In the genomic region with DNA sequence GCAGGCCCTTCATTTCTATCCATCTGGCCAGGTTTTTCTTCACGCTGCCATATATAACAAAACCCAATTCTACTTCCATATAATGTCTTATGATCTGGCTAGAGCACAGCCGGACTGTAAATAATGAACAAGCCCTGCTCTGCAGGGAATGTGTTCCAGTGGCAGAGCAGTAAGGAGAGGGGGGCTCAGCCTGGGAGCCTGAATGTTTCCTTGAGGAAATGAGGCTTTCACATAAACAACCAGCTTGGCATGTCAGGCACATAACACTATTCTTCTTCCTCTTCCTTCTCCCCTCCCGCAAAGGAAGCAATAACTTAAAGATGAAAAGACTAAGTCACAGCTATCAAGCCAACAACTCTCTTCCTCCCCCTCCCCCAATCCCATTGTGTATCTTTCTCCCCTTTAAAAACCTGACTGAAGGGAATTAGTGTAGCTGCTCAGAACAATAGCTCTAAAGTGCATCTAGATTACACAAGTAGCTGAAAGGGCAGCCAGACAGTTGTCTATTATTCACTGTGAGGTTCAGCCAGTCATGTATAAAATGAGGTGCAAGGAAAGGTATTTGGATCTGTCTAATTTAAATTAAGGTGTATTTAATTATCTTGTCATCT, we compare ENCODE assay signal across 9 mouse cellular contexts. TPM values are rescaled to one million over a fixed set of nuclear protein-coding genes. Genes with fewer than 3 reads are reported as not detected.
DNase-seq lines count a peak whose midpoint lies in the region; ATAC-seq lines count a peak whose summit lies in the region.
"Had no signal": no experiment of that assay in that cellular context is flagged by ENCODE, and none has a peak within 500 bp of the region (broad histone marks: within the 10 kb centered on the region; RNA-seq: fewer than 3 reads in every experiment).

No protein-coding gene starts in this region.

- DNase-seq in kidney, postnatal 25 days: no peak
- DNase-seq in T-cell, adult 2 months (ENCODE audit: low spot score): peak; percentile 18
- no peak for DNase-seq in gastrocnemius, adult 8-10 months (ENCODE audit: low spot score in 2 of 2)
- no peak for DNase-seq in frontal cortex, postnatal 10 days (ENCODE audit: low spot score in 2 of 2)
- DNase-seq: heart, postnatal 4 days had no signal

- ATAC-seq in kidney, embryonic 14.5 days (ENCODE audit: low FRiP score, low TSS enrichment): peak; percentile 35; the same call in 1 of the 2 replicates
- ATAC-seq in forebrain, embryonic 16.5 days: peak; percentile 58; the same call in 1 of the 2 replicates
- no peak for ATAC-seq in midbrain, embryonic 13.5 days

- no peak overlapping the region for H3K4me2 ChIP-seq in kidney, embryonic 14.5 days (replicated peaks; ENCODE audit: low read depth, low read length)
- no peak overlapping the region for H3K4me2 ChIP-seq in forebrain, embryonic 16.5 days (ENCODE audit: low read length)
- no peak overlapping the region for H3K4me2 ChIP-seq in midbrain, embryonic 13.5 days (replicated peaks)

- H3K27ac ChIP-seq in kidney, embryonic 14.5 days (ENCODE audit: low read depth, low read length): no peak overlapping the region
- H3K27ac ChIP-seq in forebrain, embryonic 16.5 days (ENCODE audit: low read length): no peak overlapping the region
- H3K27ac ChIP-seq in midbrain, embryonic 13.5 days: peak overlapping the region; percentile 25; the same call in 1 of the 2 replicates

- H3K4me1 ChIP-seq in kidney, embryonic 14.5 days (ENCODE audit: control insufficient read depth, insufficient read depth, low read length): peaks cover 10% of the 10 kb centered on the region; the same call in 1 of the 2 replicates
- peaks cover 4% of the 10 kb centered on the region; the same call in 1 of the 2 replicates for H3K4me1 ChIP-seq in forebrain, embryonic 16.5 days (replicated peaks; ENCODE audit: control insufficient read depth, insufficient read depth, low read length)
- H3K4me1 ChIP-seq in midbrain, embryonic 13.5 days (replicated peaks): peaks cover 9% of the 10 kb centered on the region

- no peak overlapping the region for H3K4me3 ChIP-seq in kidney, embryonic 14.5 days (ENCODE audit: low read length)
- H3K4me3 ChIP-seq in forebrain, embryonic 16.5 days (replicated peaks; ENCODE audit: low read length): no peak overlapping the region
- no peak overlapping the region for H3K4me3 ChIP-seq in midbrain, embryonic 13.5 days (replicated peaks)

- 33% methylated on average over 3 of the region's 3 CpGs for WGBS in kidney, embryonic 14.5 days
- WGBS in forebrain, embryonic 16.5 days: 39% methylated on average over 3 of the region's 3 CpGs
- WGBS in midbrain, embryonic 13.5 days: 35% methylated on average over 3 of the region's 3 CpGs

- no peaks in the 10 kb centered on the region for H3K27me3 ChIP-seq in kidney, embryonic 14.5 days (ENCODE audit: control insufficient read depth, insufficient read depth, low read length)
- no peaks in the 10 kb centered on the region for H3K27me3 ChIP-seq in forebrain, embryonic 16.5 days (replicated peaks; ENCODE audit: control insufficient read depth, insufficient read depth, low read length)
- no peaks in the 10 kb centered on the region for H3K27me3 ChIP-seq in midbrain, embryonic 13.5 days

- no peaks in the 10 kb centered on the region for H3K9me3 ChIP-seq in kidney, embryonic 14.5 days (ENCODE audit: control insufficient read depth, low read length)
- H3K9me3 ChIP-seq in forebrain, embryonic 16.5 days (ENCODE audit: control insufficient read depth, low read length): no peaks in the 10 kb centered on the region
- no peaks in the 10 kb centered on the region for H3K9me3 ChIP-seq in midbrain, embryonic 13.5 days

- no peak overlapping the region for H3K9ac ChIP-seq in kidney, embryonic 14.5 days (ENCODE audit: low read depth, low read length)
- H3K9ac ChIP-seq in forebrain, embryonic 16.5 days (replicated peaks; ENCODE audit: low read depth, low read length): no peak overlapping the region
- H3K9ac ChIP-seq in midbrain, embryonic 13.5 days (replicated peaks): no peak overlapping the region

- H3K36me3 ChIP-seq in kidney, embryonic 14.5 days (ENCODE audit: control insufficient read depth, insufficient read depth, low read length): no peaks in the 10 kb centered on the region
- no peaks in the 10 kb centered on the region for H3K36me3 ChIP-seq in forebrain, embryonic 16.5 days (ENCODE audit: control insufficient read depth, insufficient read depth)
- H3K36me3 ChIP-seq in midbrain, embryonic 13.5 days: no peaks in the 10 kb centered on the region

RNA-seq across cellular contexts. Expression of a gene that starts 8.9 kb away (rescaled TPM):
- polyA plus RNA-seq in kidney, embryonic 14.5 days (2014; fragmentation: Nextera tagmentation; extraction: Ambion mirVana): 25.3 and 52.4 TPM in 2 replicates
- polyA plus RNA-seq in forebrain, embryonic 16.5 days (2015; fragmentation: Nextera tagmentation; extraction: Ambion mirVana): 33.7 and 36.7 TPM in 2 replicates
- 40.1 and 40.7 TPM in 2 replicates for polyA plus RNA-seq in midbrain, embryonic 13.5 days (2015; fragmentation: Nextera tagmentation; extraction: Ambion mirVana)
- total RNA-seq in gastrocnemius, adult 8-10 months (2022): 1 to 10 TPM in 1 of 4 experiments, under 1 TPM in 3; 0.56 to 1.2 (median 0.74) TPM

RNA-seq across cellular contexts. Expression of a gene that starts 26.3 kb away (rescaled TPM):
- 0.14 TPM in 1 of 2 replicates, not detected in the other for polyA plus RNA-seq in kidney, embryonic 14.5 days (2014; fragmentation: Nextera tagmentation; extraction: Ambion mirVana)
- polyA plus RNA-seq in forebrain, embryonic 16.5 days (2015; fragmentation: Nextera tagmentation; extraction: Ambion mirVana): not detected in 2 replicates
- polyA plus RNA-seq in midbrain, embryonic 13.5 days (2015; fragmentation: Nextera tagmentation; extraction: Ambion mirVana): not detected in 2 replicates
- total RNA-seq in gastrocnemius, adult 8-10 months (2022): under 1 TPM; 0.11 to 0.34 (median 0.15) TPM
- total RNA-seq: left cerebral cortex, postnatal 25 days had no signal

RNA-seq across cellular contexts. Expression of a gene that starts 59.5 kb away (rescaled TPM):
- 46.5 and 64.3 TPM in 2 replicates for polyA plus RNA-seq in kidney, embryonic 14.5 days (2014; fragmentation: Nextera tagmentation; extraction: Ambion mirVana)
- polyA plus RNA-seq in forebrain, embryonic 16.5 days (2015; fragmentation: Nextera tagmentation; extraction: Ambion mirVana): 48.3 and 56.3 TPM in 2 replicates
- 52.3 and 57.5 TPM in 2 replicates for polyA plus RNA-seq in midbrain, embryonic 13.5 days (2015; fragmentation: Nextera tagmentation; extraction: Ambion mirVana)
- 10 to 100 TPM; 33.9 to 45.3 (median 37.3) TPM for total RNA-seq in gastrocnemius, adult 8-10 months (2022)
